Comparison of ENCODE assay signal across 17 mouse cellular contexts in genomic region chr17:30480381-30480780, GRCm38 (mm10).
"Had no signal": no experiment of that assay in that cellular context is flagged by ENCODE, and none has a peak within 500 bp of the region (broad histone marks: within the 10 kb centered on the region; RNA-seq: fewer than 3 reads in every experiment).

No protein-coding gene starts in this region.

- H3K9ac ChIP-seq: liver, embryonic 12.5 days; liver, embryonic 14.5 days; lung, embryonic 15.5 days; midbrain, embryonic 12.5 days; neural tube, embryonic 12.5 days; stomach, embryonic 15.5 days had no signal

- DNase-seq: lung, adult 2 months; lung, postnatal 14 days; lung, postnatal 36 days; midbrain, embryonic 14.5 days; right cerebral cortex, postnatal 14 days; thymus, adult 2 months; thymus, postnatal 25 days had no signal

- ATAC-seq: liver, embryonic 12.5 days; lung, postnatal 0 days had no signal

- H3K4me3 ChIP-seq: liver, embryonic 12.5 days; lung, embryonic 15.5 days; megakaryocyte, embryonic 14.5 days; midbrain, embryonic 12.5 days; neural tube, embryonic 12.5 days; stomach, embryonic 15.5 days had no signal

- H3K27me3 ChIP-seq: liver, embryonic 12.5 days; lung, embryonic 15.5 days; megakaryocyte, embryonic 14.5 days; midbrain, embryonic 12.5 days; neural tube, embryonic 12.5 days; stomach, embryonic 15.5 days had no signal

- H3K9me3 ChIP-seq: liver, embryonic 12.5 days; lung, embryonic 15.5 days; midbrain, embryonic 12.5 days; neural tube, embryonic 12.5 days; stomach, embryonic 15.5 days had no signal

- H3K36me3 ChIP-seq: liver, embryonic 12.5 days; lung, embryonic 15.5 days; neural tube, embryonic 12.5 days; stomach, embryonic 15.5 days had no signal

- H3K4me2 ChIP-seq: liver, embryonic 12.5 days; lung, embryonic 15.5 days; midbrain, embryonic 12.5 days; neural tube, embryonic 12.5 days; stomach, embryonic 15.5 days had no signal

- H3K4me1 ChIP-seq: liver, embryonic 12.5 days; lung, embryonic 15.5 days; neural tube, embryonic 12.5 days; stomach, embryonic 15.5 days had no signal

- H3K27ac ChIP-seq: liver, embryonic 12.5 days; liver, embryonic 14.5 days; lung, embryonic 15.5 days; macrophage; midbrain, embryonic 12.5 days; neural tube, embryonic 12.5 days; stomach, embryonic 15.5 days; stomach, postnatal 0 days had no signal
